Mouse (Mus musculus) kidney, adult 18-20 months (tissue): ENCODE measurements around the gene Vmn2r103.

Experiments used
- DNase-seq: peaks from one replicate; pipeline ENCODE4 v3.0.0; 2021

Gene Vmn2r103

DNA sequence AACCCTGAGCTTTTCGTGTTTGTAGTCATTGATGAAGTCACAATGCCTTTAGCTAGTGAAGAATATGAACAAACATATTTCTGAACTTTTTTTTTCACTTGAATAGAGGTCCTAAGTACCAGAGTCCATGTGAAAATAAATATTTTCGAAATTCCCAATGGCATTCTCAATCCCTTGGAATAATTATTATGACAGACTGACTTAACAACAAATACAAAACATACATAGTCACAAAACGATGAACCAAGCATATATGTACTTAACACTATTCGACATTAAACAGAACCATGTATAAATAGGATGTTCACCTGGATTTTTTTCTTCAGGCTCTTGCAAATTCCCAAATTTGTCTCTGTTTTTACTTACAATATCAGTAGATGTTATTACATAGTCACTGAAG is at the start of gene Vmn2r103:
TSS of gene Vmn2r103 (plus strand) at position 301 of the 400 bp plus-strand sequence.
- no peak for DNase-seq

DNA sequence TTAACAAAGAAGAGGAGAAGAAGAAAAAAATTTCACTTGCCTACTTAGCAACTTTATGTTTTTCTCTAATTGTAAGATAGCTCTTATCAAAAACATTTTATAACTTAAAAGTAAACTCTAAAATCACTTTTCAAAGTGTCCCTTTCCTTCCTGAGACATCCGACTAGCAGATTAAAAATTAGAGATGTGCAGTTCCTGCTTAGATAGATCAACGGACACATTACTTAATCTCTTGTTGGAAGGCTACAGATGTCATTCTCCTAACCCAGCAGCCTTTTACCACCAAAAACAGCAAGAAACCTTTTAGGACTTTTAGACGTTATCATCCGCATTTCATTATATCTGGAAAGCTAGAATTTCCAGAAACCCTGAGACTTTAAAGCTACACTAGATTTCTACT is 5.8 kb downstream of the Vmn2r103 start:
- no peak for DNase-seq

- DNase-seq = no peak
Measured at GRCm38 (mm10) chr17:19789248-19789647, 16.1 kb downstream of the Vmn2r103 start.
